Mouse (Mus musculus) spleen, postnatal 36 days (tissue): ENCODE results near the gene Rfx7.

ENCODE experiments used
- DNase-seq, 2 experiments: peaks; one replicate each; pipeline ENCODE4 v3.0.0; 2022; ENCODE audit warnings: low spot score in 2 of 2, mixed read lengths in 1 of 2

Gene Rfx7

GRCm38 (mm10) chr9:72531996-72532380 is at the start of gene Rfx7:
TSS of gene Rfx7 (plus strand) at chr9:72532240.
- DNase-seq, result peak; percentile 78 to 79

GRCm38 (mm10) chr9:72488523-72488922 is 43.5 kb upstream of the Rfx7 start:
- DNase-seq, result no peak

DNA sequence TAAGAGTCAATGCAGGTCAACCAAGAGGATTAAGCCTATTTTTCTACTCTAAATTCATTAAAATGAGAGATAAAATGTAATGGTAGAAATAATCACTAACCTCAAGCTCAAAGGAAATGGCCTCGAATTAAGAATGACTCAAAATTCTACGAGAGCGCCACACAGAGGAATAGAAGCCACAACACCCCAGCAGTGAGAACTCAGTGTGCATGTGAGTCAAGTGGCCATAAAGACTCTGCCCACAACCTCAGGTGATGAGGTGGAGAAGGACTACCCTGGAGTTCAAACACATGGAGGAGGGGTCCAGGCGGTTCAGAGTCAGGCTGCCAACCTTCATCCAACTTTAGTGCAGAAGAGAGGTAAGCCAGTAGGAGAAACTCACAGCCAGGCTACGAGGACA is 42.9 kb upstream of the Rfx7 start:
- no peak for DNase-seq

GRCm38 (mm10) chr9:72491559-72492193 is 40.4 kb upstream of the Rfx7 start:
- peak; percentile 92 to 93 for DNase-seq

DNA sequence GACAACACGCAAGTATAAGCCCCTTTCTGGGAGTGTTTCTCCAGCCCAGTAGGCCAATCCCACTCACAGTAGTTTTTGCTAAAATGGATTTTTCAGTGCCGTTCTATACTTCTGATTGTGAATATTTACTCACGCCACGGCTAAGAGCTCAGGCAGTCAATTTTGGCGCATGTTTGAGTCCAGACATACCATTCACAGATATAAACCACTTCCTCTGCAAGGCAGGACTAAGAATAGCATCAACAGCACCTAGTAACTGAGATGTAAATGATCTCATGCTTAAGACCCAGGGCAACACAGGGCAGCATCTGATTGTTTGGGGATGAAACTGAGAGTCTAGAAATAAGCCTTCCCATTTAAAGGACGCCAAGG is 39.9 kb upstream of the Rfx7 start, which contains the start of gene Tex9:
TSS of gene Tex9 (minus strand) at position 19 of the 372 bp plus-strand sequence.
- peak; percentile 64 to 69 for DNase-seq

DNA sequence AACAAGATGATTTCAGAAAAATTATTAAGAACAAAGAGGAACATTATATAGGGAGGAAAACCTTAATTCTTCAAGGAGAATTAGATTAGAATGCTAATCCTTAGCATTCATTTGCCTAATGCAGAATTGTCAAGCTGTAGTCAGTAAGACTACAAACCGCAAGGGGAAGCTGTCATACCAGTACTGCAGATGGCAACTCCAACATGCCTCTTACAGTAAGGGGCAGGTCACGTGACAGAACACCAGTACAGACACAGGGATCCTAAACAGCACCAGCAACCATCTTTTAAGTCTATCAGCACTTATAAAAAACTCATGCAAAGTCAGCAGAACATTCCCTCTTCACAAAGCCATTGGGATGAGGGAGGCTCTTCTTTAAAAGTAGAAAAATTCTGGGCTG is 38.6 kb upstream of the Rfx7 start:
- DNase-seq, result peak; percentile 70 to 75

DNA sequence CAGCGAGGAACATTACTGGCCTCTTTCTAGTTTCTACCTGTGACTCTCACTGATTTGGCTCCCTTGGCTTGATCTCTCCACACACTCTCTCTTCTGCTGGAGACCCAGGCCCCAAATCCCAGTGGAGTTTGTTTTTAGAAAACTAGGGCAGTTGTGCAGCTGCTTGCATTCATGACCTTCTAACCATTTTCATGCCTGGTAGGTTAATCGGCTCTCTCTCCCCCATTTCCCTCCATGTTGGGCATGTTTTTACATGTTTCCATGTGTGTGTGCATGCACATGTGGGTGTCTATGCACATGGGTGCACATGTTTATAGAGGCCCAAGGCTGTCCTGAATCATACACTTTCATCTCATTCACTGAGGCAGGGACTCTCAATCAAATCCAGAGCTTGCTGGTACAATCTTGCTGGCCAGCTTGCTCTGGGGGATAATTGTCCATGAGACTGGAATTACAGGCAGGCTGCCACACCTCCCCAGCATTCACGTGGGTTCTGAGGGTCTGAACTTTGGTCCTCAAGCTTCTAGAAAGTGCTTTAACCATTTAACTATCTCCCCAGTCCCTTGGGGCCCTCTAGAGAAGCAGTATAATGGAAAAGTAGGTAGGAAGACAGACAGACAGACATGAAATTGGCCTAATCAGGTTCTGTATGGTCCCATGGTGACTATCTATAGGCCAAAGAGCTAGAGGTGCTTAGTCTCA is 37.9 kb upstream of the Rfx7 start:
- no peak for DNase-seq

DNA sequence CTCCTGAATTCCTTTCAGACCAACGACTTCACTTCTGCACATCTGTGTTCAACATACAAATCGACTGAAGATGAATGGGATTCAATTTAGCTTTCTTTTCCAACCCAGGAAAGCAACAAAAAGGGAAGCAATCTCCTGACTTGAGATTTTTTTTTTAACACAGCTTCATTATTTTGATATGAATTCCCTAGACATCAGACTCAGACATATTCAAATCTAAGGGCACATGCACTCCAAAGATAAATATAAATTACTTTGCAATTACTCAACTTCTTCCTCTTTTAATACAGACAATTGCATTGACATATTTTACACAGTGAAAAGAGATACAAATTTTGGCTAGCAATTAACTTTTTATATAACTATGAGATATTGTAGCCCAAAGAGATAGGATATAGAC is 35.3 kb upstream of the Rfx7 start:
- DNase-seq, result no peak

DNA sequence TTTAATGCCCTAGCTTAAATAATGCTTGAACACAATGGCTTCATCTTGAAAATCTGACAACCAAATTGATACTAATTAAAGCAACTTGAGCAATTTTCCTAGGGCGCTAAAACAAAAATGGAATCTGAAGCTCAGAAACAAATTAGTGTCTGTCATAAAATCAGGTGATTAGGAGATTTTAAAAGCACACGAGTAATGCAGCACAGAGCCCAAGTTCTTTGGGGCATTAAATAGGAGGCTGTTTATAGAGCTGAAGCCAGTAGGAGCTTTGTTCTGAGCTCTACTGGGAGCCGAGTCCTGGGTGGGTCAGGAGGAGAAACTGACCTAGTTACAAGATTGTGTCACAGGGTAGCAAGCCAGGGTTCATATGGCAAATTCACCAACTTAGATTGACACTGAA is 34.9 kb upstream of the Rfx7 start:
- no peak for DNase-seq

GRCm38 (mm10) chr9:72512229-72512981 is 19.6 kb upstream of the Rfx7 start:
- no peak for DNase-seq

DNA sequence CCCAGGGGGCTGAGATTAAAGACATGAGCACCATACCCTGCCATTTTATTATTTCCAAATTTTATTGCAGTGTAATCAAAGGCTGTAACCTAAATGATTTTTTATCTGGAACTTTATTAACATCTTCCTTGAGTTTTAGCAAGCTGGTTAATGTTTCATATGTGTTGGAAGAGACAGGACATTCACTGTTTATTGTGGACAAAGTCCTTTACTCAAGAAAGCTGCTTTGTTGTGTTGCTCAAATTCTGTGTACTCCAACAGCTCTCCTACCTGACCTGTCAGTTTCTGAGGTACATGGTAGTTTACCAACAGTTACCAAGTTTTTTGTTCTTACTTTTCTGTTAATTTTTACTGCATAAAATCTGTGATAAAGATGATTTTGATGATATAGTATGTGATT is 16.7 kb upstream of the Rfx7 start:
- no peak for DNase-seq

- no peak for DNase-seq
Observed at GRCm38 (mm10) chr9:72519246-72519645, 12.8 kb upstream of the Rfx7 start.

DNA sequence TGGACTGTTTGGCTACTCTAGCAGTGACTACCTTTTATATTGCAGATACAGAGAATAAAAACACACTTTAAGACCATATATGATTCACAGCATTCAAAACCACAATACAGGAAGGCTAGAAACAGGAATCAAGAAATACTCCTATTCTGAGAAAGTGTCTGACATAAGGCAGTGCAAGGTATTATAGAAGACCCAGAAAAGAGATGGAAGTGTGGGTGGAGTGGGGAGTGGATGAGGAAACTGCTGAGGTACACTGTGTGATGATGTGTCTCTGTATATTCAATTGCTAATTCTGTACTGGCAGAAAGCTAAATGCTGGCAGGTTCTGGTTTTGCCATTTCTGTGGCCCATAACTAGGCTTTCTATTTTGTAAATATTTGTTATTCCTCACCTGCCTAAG is 11.2 kb upstream of the Rfx7 start:
- no peak for DNase-seq

- DNase-seq, result no peak
Observed at GRCm38 (mm10) chr9:72526091-72526490, 5.9 kb upstream of the Rfx7 start.

- DNase-seq, result peak; percentile 86 to 91
Observed at GRCm38 (mm10) chr9:72530237-72530636, 1.8 kb upstream of the Rfx7 start.

GRCm38 (mm10) chr9:72530824-72531223 is 1.2 kb upstream of the Rfx7 start:
- peak in 1 of 2 experiments; percentile 17 for DNase-seq

GRCm38 (mm10) chr9:72531291-72531995 is 597 bp upstream of the Rfx7 start:
- peak; percentile 88 to 91 for DNase-seq

- DNase-seq, result peak; percentile 56 to 59
Observed at GRCm38 (mm10) chr9:72532381-72533088, 495 bp downstream of the Rfx7 start.

DNA sequence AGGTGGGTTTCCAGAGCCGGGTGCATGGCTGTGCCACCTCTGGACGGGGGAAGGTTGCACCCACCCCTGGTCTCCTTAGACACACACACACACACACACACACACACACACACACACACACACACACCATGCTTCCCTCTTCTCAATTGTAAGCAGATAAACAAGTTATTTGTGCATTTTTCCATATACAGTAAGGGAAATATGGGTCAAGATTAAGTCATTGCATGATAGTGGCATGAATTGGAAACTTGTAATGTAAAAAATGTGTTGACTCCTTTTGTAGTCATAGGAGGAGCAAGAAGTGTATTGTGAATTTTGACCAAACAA is 1.0 kb downstream of the Rfx7 start:
- DNase-seq, result no peak

DNA sequence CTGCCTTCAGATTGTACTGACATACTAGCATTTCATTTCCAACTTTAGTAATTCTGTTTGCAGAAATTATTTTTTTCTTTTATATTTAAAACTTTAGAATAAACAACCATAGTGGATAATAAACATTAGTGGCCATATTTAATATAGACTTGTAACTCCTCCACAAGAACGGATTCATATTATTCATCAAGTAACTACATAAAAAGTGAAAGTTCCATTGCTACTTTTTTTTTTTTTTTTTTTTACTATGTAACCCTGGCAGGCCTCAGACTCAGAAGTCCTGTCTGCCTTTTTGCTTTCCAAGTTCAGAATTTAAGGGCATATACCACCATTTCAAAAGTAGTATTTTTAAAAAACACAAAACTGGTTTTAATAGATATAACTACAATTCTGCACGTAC is 2.9 kb downstream of the Rfx7 start:
- no peak for DNase-seq

DNA sequence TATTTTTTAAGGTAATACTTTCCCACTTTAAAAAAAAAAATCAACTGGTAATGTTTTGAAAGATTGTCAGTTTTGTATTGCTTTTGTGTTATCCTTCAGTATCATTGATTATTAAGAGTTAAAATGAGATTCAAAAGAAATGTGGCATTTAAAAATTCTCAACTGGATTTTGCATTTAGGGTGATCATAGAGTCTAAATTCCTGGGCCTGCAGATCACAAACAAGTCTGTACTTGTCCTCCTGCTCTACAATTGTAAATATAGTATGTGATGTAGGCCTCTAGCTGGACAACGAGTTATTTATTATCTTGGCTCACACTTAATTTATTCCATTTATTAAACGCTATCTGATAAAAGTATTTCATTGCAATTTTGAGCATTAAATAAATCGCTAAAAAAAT is 3.4 kb downstream of the Rfx7 start:
- DNase-seq, result no peak

- DNase-seq, result no peak
Observed at GRCm38 (mm10) chr9:72537086-72537485, 5.0 kb downstream of the Rfx7 start.
